Mouse (Mus musculus) midbrain, embryonic 11.5 days (tissue): ENCODE measurements around the gene Tom1l2. TPM values are rescaled to one million over a fixed set of nuclear protein-coding genes. Genes with fewer than 3 reads are reported as not detected.

Experiments
- ATAC-seq: fragments of 200-750 bp; cut with Nextera tagmentation; 2 replicates; pipeline ENCODE4 v1.8.0; 2017; ENCODE audit warnings: moderate TSS enrichment, moderate library complexity; ENCODE audit not compliant: low FRiP score
- DNase-seq: peaks from one replicate; pipeline ENCODE4 v3.0.0; 2015; ENCODE audit warnings: low spot score; ENCODE audit errors: missing footprints
- H3K27ac ChIP-seq: fragments of 300-500 bp; sonication (generic); 2 replicates; pipeline ENCODE4 v1.5.1; 2014; ENCODE audit warnings: low read depth, low read length
- H3K27me3 ChIP-seq: fragments of 300-500 bp; sonication (generic); 2 replicates; pipeline ENCODE4 v1.6.1; 2014; ENCODE audit warnings: mild to moderate bottlenecking, low read length, moderate library complexity, mixed read lengths; ENCODE audit not compliant: control insufficient read depth, insufficient read depth
- H3K36me3 ChIP-seq: fragments of 300-500 bp; sonication (generic); 2 replicates; pipeline ENCODE4 v1.6.1; 2014; ENCODE audit warnings: mild to moderate bottlenecking, low read length, moderate library complexity, mixed read lengths; ENCODE audit not compliant: control insufficient read depth, insufficient read depth
- H3K4me1 ChIP-seq: fragments of 300-500 bp; sonication (generic); 2 replicates; pipeline ENCODE4 v1.6.1; 2014; ENCODE audit warnings: low read length; ENCODE audit not compliant: control insufficient read depth, insufficient read depth
- H3K4me2 ChIP-seq: fragments of 300-500 bp; sonication (generic); 2 replicates; pipeline ENCODE4 v1.6.1; 2014; ENCODE audit warnings: mild to moderate bottlenecking, moderate library complexity
- H3K4me3 ChIP-seq: fragments of 300-500 bp; sonication (generic); 2 replicates; pipeline ENCODE4 v1.5.1; 2014; ENCODE audit warnings: low read depth, low read length
- H3K9ac ChIP-seq: fragments of 300-500 bp; sonication (generic); 2 replicates; pipeline ENCODE4 v1.6.1; 2014; ENCODE audit warnings: low read length
- H3K9me3 ChIP-seq: fragments of 300-500 bp; sonication (generic); 2 replicates; pipeline ENCODE4 v1.6.1; 2016; ENCODE audit warnings: low read length; ENCODE audit not compliant: control insufficient read depth
- WGBS: fragments of 180-500 bp; shearing (Covaris S2); extraction: QIAGEN DNeasy Blood & Tissue Kit; methylation state at CpG from one replicate; pipeline ENCODE4 v1.1.7; 2014; 5-methylcytosine and 5-hydroxymethylcytosine counted together
- polyA plus RNA-seq: library from polyadenylated mRNA; unstranded; fragments of >200 nt; fragmentation: Nextera tagmentation; extraction: Ambion mirVana; gene quantifications from 2 replicates; pipeline ENCODE4 v1.2.1, GENCODE M21; 2014

Tom1l2 gene
- polyA plus RNA-seq, 1 experiment from 2014 or later: 12.1 TPM

DNA sequence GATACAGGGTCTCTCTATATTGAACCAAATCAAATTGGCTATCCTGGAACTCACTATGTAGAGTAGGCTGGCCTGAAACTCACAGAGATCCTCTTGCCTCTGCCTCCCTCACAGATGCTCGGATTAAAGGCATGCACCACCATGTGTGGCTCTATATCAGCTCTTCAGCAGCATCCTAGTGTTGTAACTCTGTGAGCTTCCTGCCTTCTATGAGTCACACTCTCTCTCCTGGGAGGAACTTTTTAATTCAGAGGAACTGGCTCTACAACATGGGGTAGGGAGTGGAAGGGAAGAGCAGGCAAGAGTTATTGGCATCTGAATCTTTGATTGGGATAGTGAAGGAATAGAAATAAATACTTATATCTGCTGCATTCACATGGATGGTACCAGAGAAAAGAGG lies 4.4 kb upstream of the Tom1l2 start:
- Histone ChIP-seq H3K4me3 (no peak overlapping the region), H3K4me2 (no peak overlapping the region), H3K9ac (no peak overlapping the region), H3K4me1 (peaks cover 4% of the 10 kb centered on the region), H3K27me3 (no peaks in the 10 kb centered on the region), H3K27ac (no peak overlapping the region), H3K36me3 (no peaks in the 10 kb centered on the region), H3K9me3 (no peaks in the 10 kb centered on the region)
- 55% methylated on average over 1 of the region's 1 CpGs for WGBS
- no peak for ATAC-seq
- DNase-seq: no peak

DNA sequence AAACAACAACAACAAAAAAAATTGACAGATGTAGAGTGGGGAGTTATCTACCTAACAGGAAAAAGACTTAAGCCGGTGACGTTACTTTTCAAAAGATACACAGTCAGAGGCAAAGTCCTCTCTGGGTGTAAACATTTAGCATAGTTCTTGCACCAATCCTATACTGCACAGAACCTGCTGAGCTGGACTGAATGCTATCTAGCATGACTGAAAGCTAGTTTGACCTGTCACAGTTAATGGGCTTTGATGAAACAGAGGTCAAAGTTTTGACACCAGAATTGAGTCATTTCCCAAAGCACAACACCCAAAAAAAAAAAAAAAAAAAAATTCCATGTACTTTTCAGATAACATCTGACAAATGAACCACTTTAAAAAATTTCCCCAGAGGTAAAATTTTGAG lies 3.2 kb upstream of the Tom1l2 start:
- no peak overlapping the region for H3K4me2 ChIP-seq
- H3K36me3 ChIP-seq: no peaks in the 10 kb centered on the region
- DNase-seq: no peak
- H3K27ac ChIP-seq: no peak overlapping the region
- H3K4me1 ChIP-seq: peaks cover 10% of the 10 kb centered on the region
- no peak for ATAC-seq
- no peaks in the 10 kb centered on the region for H3K27me3 ChIP-seq
- WGBS: 94% methylated on average over 2 of the region's 2 CpGs
- no peaks in the 10 kb centered on the region for H3K9me3 ChIP-seq
- no peak overlapping the region for H3K9ac ChIP-seq
- no peak overlapping the region for H3K4me3 ChIP-seq

DNA sequence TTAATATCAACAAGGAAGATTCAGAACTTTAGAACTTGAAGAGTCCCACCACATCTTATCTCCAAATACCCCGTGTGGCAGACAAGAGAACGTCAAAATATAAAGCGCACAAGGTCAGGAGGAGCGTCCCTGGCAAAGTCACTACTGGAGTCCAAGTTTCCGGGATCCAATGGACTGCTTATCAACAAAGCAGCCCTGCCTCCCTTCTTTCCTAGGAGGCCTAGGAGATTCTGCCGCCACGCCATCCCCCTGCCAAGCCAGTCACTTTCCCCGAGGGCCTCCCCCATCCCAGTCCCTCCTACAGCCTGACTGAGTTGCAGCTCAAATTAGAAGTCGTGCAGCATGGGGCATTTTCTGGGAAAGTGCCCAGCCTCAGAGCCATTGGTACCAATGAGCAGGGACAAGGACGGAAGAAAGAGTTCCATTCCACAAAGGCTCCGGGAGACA lies 757 bp downstream of the Tom1l2 start:
- peak; percentile 91 for DNase-seq
- no peak overlapping the region for H3K27ac ChIP-seq

DNA sequence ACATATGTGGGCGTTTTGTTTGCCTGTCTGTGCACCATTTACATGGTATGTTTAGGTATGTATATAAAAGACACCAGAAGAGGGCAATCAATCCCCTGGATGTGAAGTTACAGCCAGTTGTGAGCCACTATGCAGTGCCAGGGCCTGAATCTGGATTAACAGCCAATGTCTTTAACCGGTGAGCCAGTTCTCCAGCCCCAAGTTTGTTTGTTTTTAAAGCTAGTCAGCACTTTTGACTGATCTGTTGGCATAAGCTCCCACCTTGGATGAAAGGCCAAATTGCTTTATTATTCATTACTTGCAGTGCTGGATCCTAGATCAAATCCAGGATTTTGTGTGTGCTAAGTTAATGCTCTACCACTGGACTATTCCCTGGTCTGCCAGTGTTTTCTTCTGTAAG lies 1.3 kb downstream of the Tom1l2 start:
- peaks cover 10% of the 10 kb centered on the region for H3K4me1 ChIP-seq

More for the DNA sequence above, 757 bp downstream of the Tom1l2 start:
- Histone ChIP-seq H3K4me3 (peak overlapping the region; percentile 67), H3K9ac (peak overlapping the region; percentile 63), H3K4me2 (peak overlapping the region; percentile 91), H3K27me3 (no peaks in the 10 kb centered on the region), H3K36me3 (no peaks in the 10 kb centered on the region), H3K9me3 (no peaks in the 10 kb centered on the region), H3K4me1 (peaks cover 10% of the 10 kb centered on the region)
- no peak for ATAC-seq
- WGBS: 28% methylated on average over 11 of the region's 11 CpGs

DNA sequence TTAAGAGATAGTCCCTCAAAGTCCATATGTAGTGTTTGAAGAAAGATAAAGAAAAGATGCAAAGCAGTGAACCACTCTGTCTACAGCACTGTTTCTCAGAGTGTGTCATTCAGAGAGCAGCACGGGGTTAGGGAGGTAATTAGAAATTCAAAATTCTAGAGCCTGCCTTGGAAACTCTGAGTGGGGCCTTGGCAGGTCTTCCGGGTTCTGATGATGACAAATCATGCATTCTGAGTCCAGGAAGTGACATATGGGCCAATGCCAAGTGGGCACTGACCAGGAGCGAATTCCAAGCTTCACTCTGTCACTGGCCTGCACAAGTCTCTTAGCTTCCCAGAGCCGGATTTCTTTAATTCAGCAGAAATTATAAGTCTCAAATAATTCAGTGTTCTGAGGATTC lies 6.2 kb downstream of the Tom1l2 start:
- Histone ChIP-seq H3K4me1 (no peaks in the 10 kb centered on the region; the same call in 1 of the 2 replicates), H3K27me3 (no peaks in the 10 kb centered on the region), H3K4me3 (no peak overlapping the region), H3K9me3 (no peaks in the 10 kb centered on the region), H3K4me2 (no peak overlapping the region), H3K36me3 (no peaks in the 10 kb centered on the region), H3K9ac (no peak overlapping the region), H3K27ac (no peak overlapping the region)
- 84% methylated on average over 4 of the region's 4 CpGs for WGBS
- ATAC-seq (no peak), DNase-seq (no peak)

More for the DNA sequence above, 1.3 kb downstream of the Tom1l2 start:
- DNase-seq: no peak
- Histone ChIP-seq H3K9me3 (no peaks in the 10 kb centered on the region), H3K9ac (no peak overlapping the region), H3K4me2 (peak overlapping the region; percentile 91; the same call in 1 of the 2 replicates), H3K4me3 (no peak overlapping the region), H3K36me3 (no peaks in the 10 kb centered on the region), H3K27me3 (no peaks in the 10 kb centered on the region), H3K27ac (no peak overlapping the region)
- ATAC-seq: no peak
- 66% methylated on average over 2 of the region's 2 CpGs for WGBS

DNA sequence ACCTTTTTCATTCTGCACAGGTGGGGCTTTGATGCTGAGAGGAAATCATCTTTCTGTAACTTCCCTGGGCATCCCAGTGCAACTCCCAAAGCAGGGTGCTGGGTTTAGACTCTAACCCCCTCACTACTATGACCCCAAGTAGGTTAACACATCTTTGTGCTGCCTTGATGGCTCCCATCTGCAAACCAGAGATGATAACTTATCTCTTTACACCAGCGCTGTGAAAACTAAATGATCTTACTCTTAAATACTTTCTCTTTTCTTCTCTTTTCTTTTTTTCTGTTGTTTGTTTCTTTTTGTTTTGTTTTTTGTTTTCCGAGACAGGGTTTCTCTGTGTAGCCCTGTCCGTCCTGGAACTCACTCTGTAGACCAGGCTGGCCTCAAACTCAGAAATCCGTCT lies 6.8 kb downstream of the Tom1l2 start:
- 84% methylated on average over 4 of the region's 4 CpGs for WGBS
- no peak for DNase-seq
- no peak overlapping the region for H3K9ac ChIP-seq
- H3K4me1 ChIP-seq: no peaks in the 10 kb centered on the region
- H3K27me3 ChIP-seq: no peaks in the 10 kb centered on the region
- H3K9me3 ChIP-seq: no peaks in the 10 kb centered on the region
- no peaks in the 10 kb centered on the region for H3K36me3 ChIP-seq
- no peak overlapping the region for H3K4me2 ChIP-seq
- no peak overlapping the region for H3K4me3 ChIP-seq
- H3K27ac ChIP-seq: no peak overlapping the region
- ATAC-seq: no peak

DNA sequence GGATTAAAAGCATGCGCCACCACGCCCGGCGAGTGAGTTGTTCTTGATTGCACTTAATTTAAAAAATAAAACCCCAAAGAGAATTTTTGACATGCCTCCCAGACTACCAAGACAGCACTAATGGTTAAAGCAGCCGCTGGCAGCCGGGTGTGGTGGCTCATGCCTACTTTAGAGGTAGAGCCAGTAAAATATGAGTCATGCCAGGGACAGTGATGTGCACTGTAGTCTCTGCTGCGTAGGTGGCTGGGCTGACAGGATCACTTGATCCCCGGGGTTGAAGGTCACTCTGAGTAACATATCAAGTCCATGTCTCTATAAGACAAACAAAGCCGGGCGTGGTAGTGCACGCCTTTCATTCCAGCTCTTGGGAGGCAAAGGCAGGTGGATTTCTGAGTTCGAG lies 13.3 kb downstream of the Tom1l2 start:
- WGBS: 97% methylated on average over 12 of the region's 12 CpGs
- H3K9me3 ChIP-seq: no peaks in the 10 kb centered on the region
- ATAC-seq (no peak), DNase-seq (no peak)
- H3K27ac ChIP-seq: no peak overlapping the region
- H3K27me3 ChIP-seq: no peaks in the 10 kb centered on the region
- H3K9ac ChIP-seq: no peak overlapping the region
- H3K4me1 ChIP-seq: no peaks in the 10 kb centered on the region
- no peaks in the 10 kb centered on the region for H3K36me3 ChIP-seq
- H3K4me2 ChIP-seq: no peak overlapping the region
- no peak overlapping the region for H3K4me3 ChIP-seq

DNA sequence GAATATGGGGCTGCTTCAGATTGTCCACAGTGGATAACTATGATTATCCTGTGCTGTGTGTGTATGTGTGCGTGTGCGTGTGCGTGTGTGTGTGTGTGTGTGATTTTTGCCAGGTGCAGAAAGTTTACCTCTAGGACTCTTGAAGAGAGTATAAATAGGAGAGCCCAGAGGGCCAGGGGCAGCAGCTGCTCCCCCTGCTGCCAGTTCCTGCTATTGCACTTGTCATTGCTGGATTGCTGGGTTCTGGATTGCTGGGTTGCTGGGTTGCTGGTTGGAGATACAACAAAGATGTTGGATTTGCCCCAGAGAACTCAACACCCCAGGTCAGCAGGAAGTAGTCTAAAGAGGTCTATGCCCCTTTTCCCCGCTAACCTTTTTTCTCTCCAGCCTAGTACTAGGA lies 14.4 kb downstream of the Tom1l2 start:
- DNase-seq (peak; percentile 91), ATAC-seq (no peak)
- H3K4me3 ChIP-seq: no peak overlapping the region
- no peak overlapping the region for H3K4me2 ChIP-seq
- no peaks in the 10 kb centered on the region for H3K27me3 ChIP-seq
- no peaks in the 10 kb centered on the region for H3K9me3 ChIP-seq
- no peak overlapping the region for H3K9ac ChIP-seq
- WGBS: 58% methylated on average over 4 of the region's 4 CpGs
- H3K4me1 ChIP-seq: no peaks in the 10 kb centered on the region
- no peak overlapping the region for H3K27ac ChIP-seq
- H3K36me3 ChIP-seq: no peaks in the 10 kb centered on the region

DNA sequence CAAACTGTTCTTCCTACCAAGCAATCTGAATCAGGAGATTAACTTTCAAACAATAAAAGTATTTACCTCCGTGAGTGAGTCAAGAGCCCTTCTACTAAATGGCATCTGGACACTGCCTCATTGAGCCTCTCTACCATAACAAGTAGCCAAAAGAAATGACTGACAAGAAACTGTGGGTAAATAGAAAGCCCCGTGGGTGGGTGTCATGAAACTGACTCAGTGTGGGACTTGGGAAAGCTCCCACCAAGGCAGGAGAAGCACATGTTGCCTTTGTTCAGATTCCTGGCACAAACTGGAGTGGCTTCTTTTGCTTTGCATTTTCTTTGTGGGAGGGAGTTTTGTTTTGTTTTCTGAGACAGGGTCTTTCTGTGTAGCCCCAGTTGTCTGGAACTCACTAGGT lies 16.9 kb downstream of the Tom1l2 start:
- H3K9me3 ChIP-seq: no peaks in the 10 kb centered on the region
- DNase-seq (no peak), ATAC-seq (no peak)
- no peak overlapping the region for H3K4me3 ChIP-seq
- no peaks in the 10 kb centered on the region for H3K27me3 ChIP-seq
- H3K36me3 ChIP-seq: no peaks in the 10 kb centered on the region
- 65% methylated on average over 2 of the region's 2 CpGs for WGBS
- H3K4me2 ChIP-seq: no peak overlapping the region
- H3K9ac ChIP-seq: no peak overlapping the region
- H3K27ac ChIP-seq: no peak overlapping the region
- H3K4me1 ChIP-seq: no peaks in the 10 kb centered on the region

DNA sequence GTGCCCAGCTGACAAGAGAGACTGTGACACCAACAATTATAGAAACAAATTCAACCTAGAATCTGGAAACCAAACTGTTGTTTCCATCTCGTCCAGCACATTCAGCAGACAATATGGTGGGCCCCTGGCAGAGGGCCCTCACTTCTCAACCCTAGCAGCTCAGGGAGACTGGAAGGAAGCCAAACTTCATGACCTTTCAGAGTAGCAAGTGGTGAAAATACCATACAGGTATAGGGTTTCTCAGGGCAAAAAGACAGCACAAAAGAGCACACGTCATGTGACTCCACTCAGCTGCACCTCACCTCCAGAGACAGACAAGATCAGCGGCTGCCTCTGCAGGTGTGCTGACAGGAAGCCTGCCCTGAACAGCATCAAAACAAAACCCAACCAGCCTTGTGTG lies 18.6 kb downstream of the Tom1l2 start:
- Histone ChIP-seq H3K36me3 (no peaks in the 10 kb centered on the region), H3K9ac (no peak overlapping the region), H3K4me2 (no peak overlapping the region), H3K27me3 (no peaks in the 10 kb centered on the region), H3K4me3 (no peak overlapping the region), H3K4me1 (no peaks in the 10 kb centered on the region), H3K27ac (no peak overlapping the region), H3K9me3 (no peaks in the 10 kb centered on the region)
- DNase-seq (no peak), ATAC-seq (no peak)
- 75% methylated on average over 3 of the region's 3 CpGs for WGBS
